Mouse (Mus musculus) liver, embryonic 16.5 days (tissue): ENCODE measurements around the gene Map3k1. TPM values are rescaled to one million over a fixed set of nuclear protein-coding genes. Genes with fewer than 3 reads are reported as not detected.

ENCODE experiments used
- ATAC-seq: fragments of 200-750 bp; cut with Nextera tagmentation; 2 replicates; pipeline ENCODE4 v1.8.0; 2017; ENCODE audit warnings: low read depth, mild to moderate bottlenecking, moderate number of reproducible peaks, moderate library complexity
- H3K27ac ChIP-seq: fragments of 300-500 bp; sonication (generic); 2 replicates; pipeline ENCODE4 v1.5.1; 2014; ENCODE audit warnings: mild to moderate bottlenecking, low read length
- H3K27me3 ChIP-seq: fragments of 300-500 bp; sonication (generic); 2 replicates; pipeline ENCODE4 v1.6.1; 2014; ENCODE audit warnings: low read depth, low read length, mixed read lengths; ENCODE audit not compliant: control insufficient read depth, insufficient read depth
- H3K36me3 ChIP-seq: fragments of 300-500 bp; sonication (generic); 2 replicates; pipeline ENCODE4 v1.6.1; 2014; ENCODE audit warnings: mild to moderate bottlenecking; ENCODE audit not compliant: control insufficient read depth, insufficient read depth
- H3K4me1 ChIP-seq: fragments of 300-500 bp; sonication (generic); 2 replicates; pipeline ENCODE4 v1.6.1; 2014; ENCODE audit warnings: low read depth, low read length, mixed read lengths; ENCODE audit not compliant: control insufficient read depth
- H3K4me2 ChIP-seq: fragments of 300-500 bp; sonication (generic); 2 replicates; pipeline ENCODE4 v1.6.1; 2014; ENCODE audit warnings: low read depth, low read length, mixed read lengths
- H3K4me3 ChIP-seq: fragments of 300-500 bp; sonication (generic); 2 replicates; pipeline ENCODE4 v1.5.1; 2014; ENCODE audit warnings: low read depth, mild to moderate bottlenecking, low read length
- H3K9ac ChIP-seq: fragments of 300-500 bp; sonication (generic); 2 replicates; pipeline ENCODE4 v1.6.1; 2014; ENCODE audit warnings: low read depth, low read length
- H3K9me3 ChIP-seq: fragments of 300-500 bp; sonication (generic); replicated peaks from 2 replicates; pipeline ENCODE4 v1.6.1; 2016; ENCODE audit warnings: low read length; ENCODE audit not compliant: control insufficient read depth
- WGBS: fragments of 180-500 bp; shearing (Covaris S2); extraction: QIAGEN DNeasy Blood & Tissue Kit; methylation state at CpG from one replicate; pipeline ENCODE4 v1.1.7; 2014; ENCODE audit not compliant: insufficient replicate concordance; 5-methylcytosine and 5-hydroxymethylcytosine counted together
- polyA plus RNA-seq: library from polyadenylated mRNA; unstranded; fragments of >200 nt; fragmentation: Nextera tagmentation; extraction: Ambion mirVana; gene quantifications from 2 replicates; pipeline ENCODE4 v1.2.1, GENCODE M21; 2015

Gene Map3k1
- polyA plus RNA-seq, 1 experiment from 2014 or later = 12.8 TPM

DNA sequence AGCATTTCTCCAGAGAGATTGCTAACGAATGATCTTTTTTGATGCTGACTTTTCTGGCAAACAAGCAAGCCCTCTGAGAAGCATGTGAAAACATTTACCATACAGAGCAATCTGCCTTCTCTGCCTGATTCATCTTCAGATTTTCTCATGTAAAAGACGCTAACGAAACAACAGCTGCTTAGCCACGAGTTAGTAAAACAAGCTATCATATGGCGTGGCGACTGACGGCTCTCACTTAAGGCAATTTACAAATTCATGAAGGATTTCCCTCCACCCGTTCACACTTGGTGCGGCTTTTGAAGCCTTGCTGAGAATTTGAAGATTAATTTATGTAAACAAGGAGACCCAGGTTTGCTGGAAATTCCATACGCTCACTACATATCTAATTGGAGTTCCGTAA lies 25.8 kb upstream of the Map3k1 start:
- Histone ChIP-seq H3K27me3 (peaks cover 2% of the 10 kb centered on the region; the same call in 1 of the 2 replicates), H3K4me2 (no peak overlapping the region), H3K9me3 (no peaks in the 10 kb centered on the region), H3K4me3 (no peak overlapping the region), H3K9ac (no peak overlapping the region), H3K27ac (no peak overlapping the region), H3K36me3 (no peaks in the 10 kb centered on the region), H3K4me1 (no peaks in the 10 kb centered on the region)
- 73% methylated on average over 11 of the region's 11 CpGs for WGBS
- ATAC-seq = no peak

DNA sequence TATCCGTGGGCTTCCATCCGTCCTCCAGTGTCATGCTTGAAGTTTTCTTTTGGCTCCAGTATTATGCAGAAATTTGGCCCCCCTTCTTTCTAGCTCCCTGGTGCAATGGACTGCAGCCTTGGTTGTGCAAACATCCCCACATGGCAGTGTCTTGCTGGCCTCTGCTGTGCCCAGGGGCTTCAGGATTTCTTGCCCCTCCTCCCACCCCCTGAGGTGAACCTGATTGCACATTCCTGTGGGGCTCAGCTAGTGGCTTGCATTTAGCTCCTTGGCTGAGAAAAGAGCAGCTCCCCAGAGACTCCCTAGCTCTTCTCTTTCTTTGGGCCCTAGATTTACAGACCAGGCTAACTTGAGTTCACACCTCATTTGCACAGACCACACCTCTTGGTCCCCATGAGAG lies 20.7 kb upstream of the Map3k1 start:
- Histone ChIP-seq H3K27ac (no peak overlapping the region), H3K9me3 (no peaks in the 10 kb centered on the region), H3K36me3 (no peaks in the 10 kb centered on the region), H3K9ac (no peak overlapping the region), H3K4me2 (no peak overlapping the region), H3K4me1 (no peaks in the 10 kb centered on the region), H3K4me3 (no peak overlapping the region), H3K27me3 (peaks cover 2% of the 10 kb centered on the region; the same call in 1 of the 2 replicates)
- 57% methylated on average over 2 of the region's 2 CpGs for WGBS
- no peak for ATAC-seq

DNA sequence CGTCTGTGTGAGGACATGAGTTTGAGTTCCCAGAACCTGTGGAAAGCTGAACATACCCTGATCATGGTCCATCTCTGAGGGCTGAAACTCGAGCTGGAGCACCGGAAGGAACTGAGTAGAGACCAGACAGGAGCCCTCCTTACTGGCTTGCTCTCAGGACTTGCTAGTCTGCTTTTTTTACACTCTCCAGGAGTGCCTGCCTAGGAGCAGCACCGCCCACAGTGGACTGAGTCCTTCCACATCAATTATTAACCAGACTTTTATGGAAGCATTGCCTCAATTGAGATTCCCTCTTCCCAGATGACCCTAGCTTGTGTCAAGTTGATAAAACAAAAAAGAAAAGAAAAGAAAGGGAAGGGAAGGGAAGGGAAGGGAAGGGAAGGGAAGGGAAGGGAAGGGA lies 18.7 kb upstream of the Map3k1 start:
- no peak for ATAC-seq
- Histone ChIP-seq H3K27me3 (peaks cover 2% of the 10 kb centered on the region; the same call in 1 of the 2 replicates), H3K4me2 (no peak overlapping the region), H3K9me3 (no peaks in the 10 kb centered on the region), H3K4me3 (no peak overlapping the region), H3K9ac (no peak overlapping the region), H3K4me1 (no peaks in the 10 kb centered on the region), H3K27ac (no peak overlapping the region), H3K36me3 (no peaks in the 10 kb centered on the region)
- WGBS = 57% methylated on average over 4 of the region's 4 CpGs

DNA sequence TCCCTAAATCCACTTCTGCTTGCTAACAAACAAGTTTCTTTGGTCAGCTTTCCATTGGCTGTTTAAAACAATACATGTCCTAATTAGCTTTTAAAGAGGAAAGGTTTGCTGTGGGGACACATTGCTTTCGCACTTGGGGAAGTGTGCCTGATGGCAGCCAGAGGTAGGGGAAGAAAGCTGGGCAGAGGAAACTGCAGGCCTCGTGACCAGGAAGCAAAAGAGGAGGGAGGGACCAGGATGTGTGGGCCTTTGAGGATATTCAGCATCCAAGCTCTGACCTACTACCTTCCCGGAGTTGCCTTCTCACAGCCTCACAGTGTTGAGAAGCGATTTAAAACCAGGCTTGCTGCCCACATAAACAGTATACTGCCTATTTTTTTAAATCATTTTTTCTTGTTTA lies 15.4 kb upstream of the Map3k1 start:
- ATAC-seq = no peak
- Histone ChIP-seq H3K4me2 (no peak overlapping the region), H3K9me3 (no peaks in the 10 kb centered on the region), H3K36me3 (no peaks in the 10 kb centered on the region), H3K27ac (no peak overlapping the region), H3K4me3 (no peak overlapping the region), H3K4me1 (peaks cover 5% of the 10 kb centered on the region; the same call in 1 of the 2 replicates), H3K9ac (no peak overlapping the region), H3K27me3 (no peaks in the 10 kb centered on the region)
- 48% methylated on average over 4 of the region's 4 CpGs for WGBS

DNA sequence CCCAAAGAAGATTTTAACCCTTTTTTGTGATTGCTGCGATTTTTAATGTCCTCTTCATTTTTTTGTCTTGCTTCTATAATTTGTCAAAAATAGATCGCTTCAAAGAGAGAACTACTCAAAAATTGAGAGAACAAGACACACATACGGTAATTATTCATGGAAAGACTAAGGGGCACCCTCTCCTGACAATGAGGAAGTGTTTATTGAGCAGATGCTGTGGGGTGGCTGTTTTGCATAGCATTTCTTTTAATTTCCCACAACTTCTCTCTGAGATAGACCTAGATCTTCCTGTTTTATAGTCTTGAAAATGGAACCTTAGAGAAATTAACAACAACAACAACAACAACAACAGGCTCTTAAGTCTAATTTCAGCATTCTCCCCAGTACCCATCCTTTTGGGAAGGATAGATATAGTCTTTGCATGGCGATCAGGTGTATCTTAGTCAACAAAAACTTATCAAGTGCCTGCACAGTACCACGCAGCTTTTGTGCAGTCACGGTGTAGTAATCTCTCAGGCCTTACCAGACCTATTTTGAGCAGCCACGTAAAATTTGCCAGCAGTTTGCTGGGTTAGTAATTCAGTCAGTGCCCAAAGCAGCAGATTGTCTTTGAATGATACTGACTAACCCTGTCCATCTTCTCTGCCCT lies 13.1 kb upstream of the Map3k1 start:
- H3K4me3 ChIP-seq = no peak overlapping the region
- no peaks in the 10 kb centered on the region for H3K36me3 ChIP-seq
- H3K9me3 ChIP-seq = no peaks in the 10 kb centered on the region
- 42% methylated on average over 7 of the region's 7 CpGs for WGBS
- H3K4me1 ChIP-seq = peaks cover 14% of the 10 kb centered on the region
- H3K27me3 ChIP-seq = no peaks in the 10 kb centered on the region
- no peak overlapping the region for H3K4me2 ChIP-seq
- ATAC-seq = peak; percentile 73
- H3K9ac ChIP-seq = no peak overlapping the region
- no peak overlapping the region for H3K27ac ChIP-seq

DNA sequence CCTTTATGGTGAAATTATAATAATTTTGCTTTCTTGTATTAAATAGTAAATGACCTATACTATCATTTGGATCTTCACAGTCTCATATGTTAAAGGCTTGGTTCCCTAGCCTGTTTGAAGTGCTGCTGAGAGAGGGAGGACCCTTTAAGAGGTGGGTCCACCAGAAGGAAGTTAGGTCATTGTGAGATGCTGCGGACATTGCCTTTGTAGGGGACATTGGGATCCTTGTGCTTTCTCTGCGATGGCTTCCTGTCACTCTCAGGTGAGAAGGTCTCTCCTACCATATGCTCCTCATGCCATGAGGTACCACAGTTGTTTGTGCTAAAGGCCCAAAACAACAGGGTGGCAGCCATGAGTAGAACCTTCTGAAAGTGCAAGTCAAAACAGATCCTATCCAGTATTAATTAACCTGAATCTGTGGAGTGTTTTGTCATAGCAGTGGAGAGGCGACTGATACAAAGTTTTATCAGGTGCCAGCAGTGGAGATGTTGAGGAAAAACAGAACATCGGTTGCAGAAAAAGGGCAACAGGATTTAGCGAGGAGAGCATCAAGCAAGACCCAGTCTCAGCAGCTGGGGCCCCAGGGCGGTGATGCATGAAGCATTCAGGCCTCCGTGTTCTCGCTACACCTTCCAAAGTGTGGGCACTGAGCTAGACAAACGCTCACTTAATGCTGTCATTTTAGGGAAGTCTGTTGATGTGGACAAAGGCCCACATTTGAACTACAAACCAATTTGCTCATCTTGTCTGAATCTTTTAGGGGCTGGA lies 11.0 kb upstream of the Map3k1 start:
- no peak for ATAC-seq
- Histone ChIP-seq H3K9ac (no peak overlapping the region), H3K9me3 (peaks cover 3% of the 10 kb centered on the region; the same call in 1 of the 2 replicates), H3K4me2 (no peak overlapping the region), H3K27ac (no peak overlapping the region), H3K4me3 (no peak overlapping the region), H3K27me3 (no peaks in the 10 kb centered on the region), H3K4me1 (peaks cover 14% of the 10 kb centered on the region), H3K36me3 (no peaks in the 10 kb centered on the region)
- WGBS = 74% methylated on average over 9 of the region's 9 CpGs

DNA sequence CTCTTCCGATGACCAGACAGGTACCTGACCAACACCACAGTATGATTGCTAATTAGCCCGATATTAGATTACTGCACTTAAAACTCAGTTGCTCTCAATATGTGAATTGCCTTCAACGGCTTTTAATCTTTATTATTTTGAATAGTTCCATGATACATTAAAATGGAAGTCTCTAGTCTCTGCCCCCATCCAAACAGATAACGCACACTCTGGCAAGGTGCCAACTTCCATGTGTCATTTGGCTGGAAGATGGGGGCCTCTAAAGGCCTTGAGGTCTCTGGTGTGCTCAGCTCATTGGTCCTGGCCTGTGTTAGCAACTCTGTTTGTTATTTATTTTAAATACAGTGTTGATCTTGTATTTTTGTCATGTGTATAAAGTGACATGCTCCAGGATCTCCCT lies 10.3 kb upstream of the Map3k1 start:
- Histone ChIP-seq H3K4me2 (no peak overlapping the region), H3K9ac (no peak overlapping the region), H3K36me3 (no peaks in the 10 kb centered on the region), H3K27me3 (no peaks in the 10 kb centered on the region), H3K4me3 (no peak overlapping the region), H3K4me1 (peaks cover 14% of the 10 kb centered on the region), H3K27ac (no peak overlapping the region), H3K9me3 (peaks cover 3% of the 10 kb centered on the region; the same call in 1 of the 2 replicates)
- WGBS = 79% methylated on average over 4 of the region's 4 CpGs
- no peak for ATAC-seq

DNA sequence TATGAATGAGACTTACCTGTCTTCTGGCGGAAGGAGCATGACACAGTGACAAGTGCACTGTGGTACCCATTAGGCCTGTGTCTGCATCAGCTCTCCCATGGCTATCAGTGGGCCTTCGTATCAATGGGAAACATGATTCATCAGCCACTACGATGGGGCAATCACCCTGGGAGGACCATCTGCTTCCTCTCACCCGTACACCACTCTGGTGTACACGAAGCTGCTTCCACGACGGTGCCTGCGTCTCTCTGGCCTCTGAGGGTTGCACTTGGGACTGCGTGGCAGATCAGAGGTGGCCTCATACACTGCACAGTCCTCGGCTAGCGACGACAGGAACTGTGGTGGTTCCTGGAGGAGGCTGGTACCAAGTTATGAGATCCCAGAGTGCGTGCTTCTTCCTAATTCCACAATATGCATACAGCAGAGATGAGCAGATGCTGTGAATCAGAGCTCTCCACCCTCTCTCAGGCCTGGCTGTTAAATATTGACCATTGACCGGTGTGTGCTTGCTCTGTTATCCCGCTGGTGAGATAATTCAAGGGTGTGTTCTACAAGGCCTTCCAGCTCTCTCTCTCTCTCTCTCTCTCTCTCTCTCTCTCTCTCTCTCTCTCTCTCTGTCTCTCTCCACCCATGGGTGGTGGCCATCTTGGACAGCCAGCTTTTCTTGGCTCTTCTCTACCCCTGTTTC lies 9.6 kb upstream of the Map3k1 start:
- no peak overlapping the region for H3K9ac ChIP-seq
- 34% methylated on average over 15 of the region's 15 CpGs for WGBS
- H3K9me3 ChIP-seq = peaks cover 3% of the 10 kb centered on the region; the same call in 1 of the 2 replicates
- no peak overlapping the region for H3K27ac ChIP-seq
- no peaks in the 10 kb centered on the region for H3K36me3 ChIP-seq
- ATAC-seq = peak; percentile 45
- peaks cover 14% of the 10 kb centered on the region for H3K4me1 ChIP-seq
- H3K4me2 ChIP-seq = no peak overlapping the region
- no peaks in the 10 kb centered on the region for H3K27me3 ChIP-seq
- no peak overlapping the region for H3K4me3 ChIP-seq

DNA sequence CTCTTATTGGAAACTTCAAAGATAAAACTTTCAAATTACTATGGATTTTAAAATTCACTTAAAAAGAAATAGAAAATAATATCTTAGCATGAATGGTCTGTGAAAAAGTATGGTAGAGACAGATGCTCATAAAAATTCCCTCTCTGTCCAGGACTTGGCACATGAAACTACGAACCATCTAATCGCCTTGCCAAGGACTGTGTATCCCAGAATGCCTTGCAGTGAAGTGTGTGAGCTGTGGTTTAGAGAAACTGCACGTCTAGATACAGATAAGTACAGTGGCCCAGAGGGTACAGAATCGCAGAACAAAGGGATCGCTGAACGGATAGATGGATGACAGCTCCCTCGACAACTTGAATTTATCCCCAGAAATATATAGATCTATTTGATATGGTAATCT lies 9.0 kb upstream of the Map3k1 start:
- Histone ChIP-seq H3K27me3 (no peaks in the 10 kb centered on the region), H3K9me3 (peaks cover 3% of the 10 kb centered on the region; the same call in 1 of the 2 replicates), H3K4me1 (peaks cover 14% of the 10 kb centered on the region), H3K27ac (no peak overlapping the region), H3K9ac (no peak overlapping the region), H3K4me3 (no peak overlapping the region), H3K4me2 (no peak overlapping the region), H3K36me3 (no peaks in the 10 kb centered on the region)
- 48% methylated on average over 7 of the region's 7 CpGs for WGBS
- ATAC-seq = no peak
